Mouse (Mus musculus) MEL (cell line): ENCODE results near the gene Polr1d. TPM values are rescaled to one million over a fixed set of nuclear protein-coding genes. Genes with fewer than 3 reads are reported as not detected.

Source experiments
- DNase-seq: peaks from one replicate; pipeline ENCODE4 v3.0.0; 2011; ENCODE audit warnings: low read depth, low spot score
- H3K27ac ChIP-seq: 2 replicates; pipeline ENCODE4 v1.5.1; 2012; ENCODE audit warnings: low read depth, mild to moderate bottlenecking, control low read depth, low read length, moderate library complexity; ENCODE audit not compliant: control insufficient read depth
- H3K27me3 ChIP-seq, 2 experiments: fragments of 150-350 bp in 1 of 2; sonication (generic) in 1 of 2; 2 replicates each; pipeline ENCODE4 v1.6.1; 2012; ENCODE audit warnings: low read length in 2 of 2, mild to moderate bottlenecking in 2 of 2, improper control_type of control experiment in 1 of 2, moderate library complexity in 1 of 2; ENCODE audit not compliant: insufficient read depth in 2 of 2, control insufficient read depth in 1 of 2
- H3K36me3 ChIP-seq, 2 experiments: 2 replicates each; pipeline ENCODE4 v1.6.1; 2012 to 2014; ENCODE audit warnings: low read length in 2 of 2, improper control_type of control experiment in 1 of 2, inconsistent platforms in 1 of 2, mild to moderate bottlenecking in 1 of 2; ENCODE audit not compliant: insufficient read depth in 2 of 2, control insufficient read depth in 1 of 2
- H3K4me1 ChIP-seq, 2 experiments: fragments of 150-350 bp in 1 of 2; sonication (generic) in 1 of 2; 2 replicates each; pipeline ENCODE4 v1.6.1; 2012; ENCODE audit warnings: low read length in 2 of 2, improper control_type of control experiment in 1 of 2, mild to moderate bottlenecking in 1 of 2; ENCODE audit not compliant: insufficient read depth in 2 of 2, control insufficient read depth in 1 of 2
- H3K4me3 ChIP-seq, 2 experiments: fragments of 150-350 bp in 1 of 2; sonication (generic) in 1 of 2; 2 replicates each; pipeline ENCODE4 v1.5.1; 2012; ENCODE audit warnings: low read depth in 2 of 2, low read length in 2 of 2, mild to moderate bottlenecking in 2 of 2, moderate library complexity in 2 of 2, control low read depth in 1 of 2, improper control_type of control experiment in 1 of 2; ENCODE audit not compliant: control insufficient read depth in 1 of 2, insufficient read depth in 1 of 2
- H3K79me2 ChIP-seq: 2 replicates; pipeline ENCODE4 v1.6.1; 2012; ENCODE audit warnings: mild to moderate bottlenecking, low read length, moderate library complexity; ENCODE audit not compliant: control insufficient read depth, poor library complexity, insufficient read depth
- H3K9ac ChIP-seq: 2 replicates; pipeline ENCODE4 v1.6.1; 2012; ENCODE audit warnings: low read depth, mild to moderate bottlenecking, control low read depth, low read length, moderate library complexity; ENCODE audit not compliant: control insufficient read depth, poor library complexity, severe bottlenecking
- H3K9me3 ChIP-seq: fragments of 150-350 bp; sonication (generic); replicated peaks from 2 replicates; pipeline ENCODE4 v1.6.1; 2012; ENCODE audit warnings: mild to moderate bottlenecking, low read length, improper control_type of control experiment, moderate library complexity; ENCODE audit not compliant: insufficient read depth
- BHLHE40 ChIP-seq: IDR thresholded peaks from 2 replicates; pipeline ENCODE4 v1.6.1; 2012; ENCODE audit warnings: low read depth, mild to moderate bottlenecking, inconsistent platforms, low read length, improper control_type of control experiment, borderline replicate concordance
- CHD1 ChIP-seq: IDR thresholded peaks from 2 replicates; pipeline ENCODE4 v1.6.1; 2012; ENCODE audit warnings: low read depth, mild to moderate bottlenecking, inconsistent platforms, low read length, improper control_type of control experiment
- CHD2 ChIP-seq: IDR thresholded peaks from 2 replicates; pipeline ENCODE4 v1.6.1; 2011; ENCODE audit warnings: low read length, improper control_type of control experiment
- CTCF ChIP-seq, 3 experiments: IDR thresholded peaks in 2 of 3; conservative IDR thresholded peaks in 1 of 3; 2 replicates each; pipeline ENCODE4 v1.5.1; 2011 to 2012; ENCODE audit warnings: low read length in 3 of 3, low read depth in 2 of 3, mild to moderate bottlenecking in 2 of 3, improper control_type of control experiment in 1 of 3, inconsistent platforms in 1 of 3, mixed read lengths in 1 of 3, moderate library complexity in 1 of 3; ENCODE audit not compliant: control insufficient read depth in 1 of 3, insufficient read depth in 1 of 3, poor library complexity in 1 of 3, severe bottlenecking in 1 of 3
- E2F4 ChIP-seq: IDR thresholded peaks from 2 replicates; pipeline ENCODE4 v1.6.1; 2011; ENCODE audit warnings: low read depth, low read length, improper control_type of control experiment, borderline replicate concordance
- ELF1 ChIP-seq: IDR thresholded peaks from 2 replicates; pipeline ENCODE4 v1.6.1; 2014; ENCODE audit warnings: low read depth, mild to moderate bottlenecking, inconsistent platforms, low read length, improper control_type of control experiment, moderate library complexity
- EP300 ChIP-seq, 2 experiments: IDR thresholded peaks; 2 replicates each; pipeline ENCODE4 v1.6.1; 2011; ENCODE audit warnings: improper control_type of control experiment in 2 of 2, low read length in 2 of 2, low read depth in 1 of 2, mild to moderate bottlenecking in 1 of 2
- GABPA ChIP-seq: IDR thresholded peaks from 2 replicates; pipeline ENCODE4 v1.6.1; 2012; ENCODE audit warnings: low read depth, mild to moderate bottlenecking, inconsistent platforms, low read length, improper control_type of control experiment, moderate library complexity
- GATA1 ChIP-seq: IDR thresholded peaks from 2 replicates; pipeline ENCODE4 v1.6.1; 2011; ENCODE audit warnings: low read depth, low read length, improper control_type of control experiment
- KAT2A ChIP-seq: conservative IDR thresholded peaks from 2 replicates; pipeline ENCODE4 v1.6.1; 2012; ENCODE audit warnings: low read depth, low read length, improper control_type of control experiment, inconsistent platforms
- MAX ChIP-seq: IDR thresholded peaks from 2 replicates; pipeline ENCODE4 v1.6.1; 2011; ENCODE audit warnings: low read length, improper control_type of control experiment
- MAZ ChIP-seq: IDR thresholded peaks from 2 replicates; pipeline ENCODE4 v1.6.1; 2012; ENCODE audit warnings: low read depth, mild to moderate bottlenecking, inconsistent platforms, low read length, improper control_type of control experiment
- MEF2A ChIP-seq: IDR thresholded peaks from 2 replicates; pipeline ENCODE4 v1.6.1; 2014; ENCODE audit warnings: low read depth, mild to moderate bottlenecking, inconsistent platforms, low read length, improper control_type of control experiment; ENCODE audit not compliant: poor library complexity, insufficient replicate concordance, severe bottlenecking; ENCODE audit errors: extremely low read depth
- MXI1 ChIP-seq: IDR thresholded peaks from 2 replicates; pipeline ENCODE4 v1.6.1; 2011; ENCODE audit warnings: mild to moderate bottlenecking, low read depth, low read length, improper control_type of control experiment
- POLR2A ChIP-seq, 2 experiments: IDR thresholded peaks; 2 replicates each; pipeline ENCODE4 v1.6.1; 2011 to 2012; ENCODE audit warnings: low read length in 2 of 2, mild to moderate bottlenecking in 2 of 2, control low read depth in 1 of 2, improper control_type of control experiment in 1 of 2, low read depth in 1 of 2, moderate library complexity in 1 of 2; ENCODE audit not compliant: control insufficient read depth in 1 of 2, insufficient read depth in 1 of 2, poor library complexity in 1 of 2
- POLR2AphosphoS2 ChIP-seq: IDR thresholded peaks from 2 replicates; pipeline ENCODE4 v1.6.1; 2011; ENCODE audit warnings: low read length, improper control_type of control experiment
- POLR2AphosphoS5 ChIP-seq: IDR thresholded peaks from 2 replicates; pipeline ENCODE4 v1.6.1; 2012; ENCODE audit warnings: low read depth, borderline replicate concordance, mild to moderate bottlenecking, inconsistent platforms, low read length, moderate library complexity, mixed read lengths
- SIN3A ChIP-seq: IDR thresholded peaks from 2 replicates; pipeline ENCODE4 v1.6.1; 2012; ENCODE audit warnings: low read length, improper control_type of control experiment, inconsistent platforms
- TAL1 ChIP-seq: IDR thresholded peaks from 2 replicates; pipeline ENCODE4 v1.6.1; 2012; ENCODE audit warnings: mild to moderate bottlenecking, inconsistent platforms, low read length, moderate library complexity, mixed read lengths
- TBP ChIP-seq: IDR thresholded peaks from 2 replicates; pipeline ENCODE4 v1.8.0; 2011; ENCODE audit warnings: low read depth, low read length, improper control_type of control experiment
- ZKSCAN1 ChIP-seq: IDR thresholded peaks from 2 replicates; pipeline ENCODE4 v1.6.1; 2012; ENCODE audit warnings: low read depth, mild to moderate bottlenecking, inconsistent platforms, low read length, improper control_type of control experiment, moderate library complexity
- ZNF384 ChIP-seq: IDR thresholded peaks from 2 replicates; pipeline ENCODE4 v1.6.1; 2012; ENCODE audit warnings: low read depth, mild to moderate bottlenecking, inconsistent platforms, low read length, improper control_type of control experiment
- polyA plus RNA-seq, 2 experiments: library from polyadenylated mRNA; stranded (reverse) in 1 of 2; unstranded in 1 of 2; fragments of >175 nt in 1 of 2; fragments of >200 nt in 1 of 2; gene quantifications; 2 replicates each; pipeline versions ENCODE4 v1.2.1 to v1.2.4; 2012; ENCODE audit warnings: low replicate concordance in 2 of 2, low read depth in 1 of 2; ENCODE audit not compliant: insufficient read length in 2 of 2, insufficient read depth in 1 of 2, missing spikeins in 1 of 2
- total RNA-seq: library from RNA; depleted of rRNA; stranded (reverse); fragments of 300-350 nt; gene quantifications from 2 replicates; pipeline ENCODE4 v1.2.3, GENCODE M21; 2012

Gene Polr1d
- total and polyA plus RNA-seq, 3 experiments = 185 to 506 (median 388) TPM

- TF ChIP-seq BHLHE40 (peak; percentile 49; the same call in 1 of the 2 replicates), ZKSCAN1 (no peak), CHD2 (no peak), POLR2A (IDR thresholded peaks at IDR 0.05; ENCODE audit: control insufficient read depth in 1 of 2, insufficient read depth in 1 of 2, low read depth in 1 of 2, low read length in 2 of 2, poor library complexity in 1 of 2) (no peak), GABPA (no peak), POLR2AphosphoS5 (no peak), TBP (0 out of 2 replicates have a peak, but pooled peaks have one; percentile 24), MAZ (no peak), CTCF (IDR thresholded peaks at IDR 0.05 in 2 of 3, conservative IDR thresholded peaks at IDR 0.05 in 1 of 3; ENCODE audit: control insufficient read depth in 1 of 3, insufficient read depth in 1 of 3, low read depth in 2 of 3, low read length in 3 of 3, poor library complexity in 1 of 3, severe bottlenecking in 1 of 3) (no peak)
Measured at GRCm38 (mm10) chr5:147063215-147063661, 13.6 kb upstream of the Polr1d start (continued).

- H3K9me3 ChIP-seq = no peaks in the 10 kb centered on the region
- H3K27ac ChIP-seq = no peak overlapping the region
- no peak overlapping the region for H3K4me3 ChIP-seq
- no peaks in the 10 kb centered on the region for H3K27me3 ChIP-seq
- H3K9ac ChIP-seq = no peak overlapping the region
- H3K36me3 ChIP-seq = peaks cover 6 to 16% of the 10 kb centered on the region in 2 experiments
- TF ChIP-seq ZNF384 = no peak
- TF ChIP-seq EP300 (IDR thresholded peaks at IDR 0.05; ENCODE audit: low read depth in 1 of 2, low read length in 2 of 2) = no peak
- TF ChIP-seq MXI1 = no peak
- TF ChIP-seq POLR2AphosphoS2 = no peak
- no peak for TF ChIP-seq GATA1
- no peak for TF ChIP-seq E2F4
- TF ChIP-seq CTCF (IDR thresholded peaks at IDR 0.05 in 2 of 3, conservative IDR thresholded peaks at IDR 0.05 in 1 of 3; ENCODE audit: control insufficient read depth in 1 of 3, insufficient read depth in 1 of 3, low read depth in 2 of 3, low read length in 3 of 3, poor library complexity in 1 of 3, severe bottlenecking in 1 of 3) = no peak
- no peak for TF ChIP-seq MEF2A
- no peak for TF ChIP-seq CHD2
- TF ChIP-seq CHD1 = no peak
- TF ChIP-seq TAL1 = no peak
- TF ChIP-seq SIN3A = no peak
- no peak for TF ChIP-seq MAX
- TF ChIP-seq POLR2AphosphoS5 = no peak
- no peak for TF ChIP-seq KAT2A
- TF ChIP-seq ELF1 = no peak
- H3K79me2 ChIP-seq = peaks cover 63% of the 10 kb centered on the region
- peaks cover 5 to 13% of the 10 kb centered on the region in 2 experiments; a peak in 3 of 4 replicates for H3K4me1 ChIP-seq
- no peak for DNase-seq
Measured at GRCm38 (mm10) chr5:147066129-147066528, 10.7 kb upstream of the Polr1d start.
